Mouse (Mus musculus) spleen, adult 2 months (tissue): ENCODE results near the gene Wfdc8.
"Not testable (repeated sequence)": the region's sequence is repeated elsewhere in the genome, so short reads cannot be mapped to it uniquely, and the experiment has no call there.

Experiments
- CTCF ChIP-seq: fragments of 200-500 bp; IDR thresholded peaks from 2 replicates; pipeline ENCODE4 v1.5.1; 2011; ENCODE audit warnings: mild to moderate bottlenecking, inconsistent platforms; ENCODE audit not compliant: insufficient read depth, insufficient read length, insufficient replicate concordance; ENCODE audit errors: extremely low read depth
- POLR2A ChIP-seq: fragments of 200-500 bp; IDR thresholded peaks from 2 replicates; pipeline ENCODE4 v1.6.1; 2011; ENCODE audit warnings: low read depth, low read length, inconsistent platforms

DNA sequence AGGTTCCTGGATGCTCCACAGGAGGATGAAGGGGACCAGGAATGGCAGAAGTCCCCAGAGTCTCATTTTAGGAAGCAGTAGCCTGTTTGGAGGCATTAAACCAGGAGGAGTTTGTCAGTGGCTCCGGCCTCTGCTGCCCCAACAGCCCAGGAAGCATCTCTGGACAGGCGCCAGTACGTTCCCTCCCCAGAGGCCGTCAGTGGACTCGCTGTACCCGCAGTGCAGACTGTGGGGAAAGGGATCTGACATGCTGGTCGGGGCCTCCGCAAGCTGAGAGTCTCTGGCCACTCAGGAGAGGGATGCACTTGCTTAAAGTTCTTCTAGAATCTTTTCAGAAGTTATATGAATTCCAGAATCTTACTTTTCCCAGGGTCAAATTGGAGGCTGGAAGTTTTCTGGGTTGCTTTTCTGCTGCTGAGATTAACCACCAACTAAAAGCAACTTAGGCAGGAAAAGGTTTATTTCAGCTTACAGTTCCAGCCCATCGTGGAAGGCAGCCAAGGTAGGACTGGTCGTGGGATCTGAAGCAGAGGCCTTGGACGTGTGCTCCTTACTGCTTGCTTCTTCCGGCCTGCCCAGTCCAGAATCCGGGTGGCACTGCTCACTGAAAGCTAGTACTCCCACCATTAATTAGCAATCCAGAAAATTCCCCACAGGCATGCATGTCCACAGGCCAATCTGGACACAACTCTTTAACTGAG is 28.3 kb downstream of the Wfdc8 start, which contains the start of gene Wfdc6a:
- TF ChIP-seq CTCF, POLR2A: not testable (repeated sequence)
